ENCODE assay signal across 15 mouse cellular contexts in genomic region chr17:5179004-5179403, GRCm38 (mm10).
DNase-seq lines count a peak whose midpoint lies in the region; ATAC-seq and TF ChIP-seq lines count a peak whose summit lies in the region.
"Had no signal": no experiment of that assay in that cellular context is flagged by ENCODE, and none has a peak within 500 bp of the region (broad histone marks: within the 10 kb centered on the region; RNA-seq: fewer than 3 reads in every experiment).

No protein-coding gene starts in this region.

- no peak for TF ChIP-seq CTCF in layer of hippocampus, adult 2 months (conservative IDR thresholded peaks at IDR 0.05)
- no peak for TF ChIP-seq CTCF in bone marrow, adult 2 months (IDR thresholded peaks at IDR 0.05; ENCODE audit: control insufficient read depth, insufficient read depth, low read length)

- 62% methylated on average over 7 of the region's 7 CpGs for WGBS in hindbrain, embryonic 13.5 days
- WGBS in hindbrain, embryonic 11.5 days: 70% methylated on average over 7 of the region's 7 CpGs
- 61% methylated on average over 7 of the region's 7 CpGs for WGBS in bone marrow, adult 2 months
- WGBS in forebrain, embryonic 13.5 days: 78% methylated on average over 7 of the region's 7 CpGs

- H3K4me3 ChIP-seq in hindbrain, embryonic 13.5 days: no peak overlapping the region
- no peak overlapping the region for H3K4me3 ChIP-seq in hindbrain, embryonic 11.5 days (ENCODE audit: low read depth, low read length)
- no peak overlapping the region for H3K4me3 ChIP-seq in layer of hippocampus, adult 2 months
- H3K4me3 ChIP-seq in bone marrow, adult 2 months (replicated peaks; ENCODE audit: control insufficient read depth, low read depth, low read length): no peak overlapping the region
- H3K4me3 ChIP-seq in forebrain, embryonic 13.5 days: no peak overlapping the region
- H3K4me3 ChIP-seq: forebrain, embryonic 12.5 days; neural tube, embryonic 12.5 days had no signal

- DNase-seq in heart, adult 11 months: peak; percentile 82
- no peak for DNase-seq in heart, adult 9 months (ENCODE audit: low spot score in 2 of 2)
- DNase-seq in hindbrain, embryonic 11.5 days (ENCODE audit: low spot score): no peak
- no peak for DNase-seq in layer of hippocampus, adult 2 months (ENCODE audit: low spot score in 2 of 2)
- no peak for DNase-seq in layer of hippocampus, postnatal 14 days (ENCODE audit: low spot score in 2 of 2)
- DNase-seq: cerebellum, postnatal 10 days; embryo, embryonic 11 days; layer of hippocampus, adult 9-11 months; right cerebral cortex, postnatal 4 days had no signal

- no peaks in the 10 kb centered on the region for H3K27me3 ChIP-seq in hindbrain, embryonic 13.5 days
- H3K27me3 ChIP-seq in hindbrain, embryonic 11.5 days (ENCODE audit: control insufficient read depth, insufficient read depth, low read length): no peaks in the 10 kb centered on the region
- H3K27me3 ChIP-seq in forebrain, embryonic 13.5 days: no peaks in the 10 kb centered on the region
- H3K27me3 ChIP-seq: forebrain, embryonic 12.5 days; neural tube, embryonic 12.5 days had no signal

- no peak overlapping the region for H3K4me2 ChIP-seq in hindbrain, embryonic 13.5 days
- H3K4me2 ChIP-seq in hindbrain, embryonic 11.5 days (replicated peaks; ENCODE audit: low read depth, low read length): no peak overlapping the region
- H3K4me2 ChIP-seq in forebrain, embryonic 13.5 days: no peak overlapping the region
- H3K4me2 ChIP-seq: forebrain, embryonic 12.5 days; neural tube, embryonic 12.5 days had no signal

- peak overlapping the region; percentile 35 for H3K27ac ChIP-seq in hindbrain, embryonic 13.5 days
- no peak overlapping the region for H3K27ac ChIP-seq in hindbrain, embryonic 11.5 days (ENCODE audit: low read depth, low read length)
- H3K27ac ChIP-seq in layer of hippocampus, adult 2 months: peak overlapping the region; percentile 48; the same call in 1 of the 2 replicates
- H3K27ac ChIP-seq in bone marrow, adult 2 months (ENCODE audit: control insufficient read depth, insufficient read depth, low read depth, low read length, poor library complexity): peak overlapping the region; percentile 10; the same call in 1 of the 2 replicates
- H3K27ac ChIP-seq in forebrain, embryonic 13.5 days: no peak overlapping the region
- H3K27ac ChIP-seq: forebrain, embryonic 12.5 days; neural tube, embryonic 12.5 days had no signal

- no peak overlapping the region for H3K9ac ChIP-seq in hindbrain, embryonic 13.5 days
- H3K9ac ChIP-seq in hindbrain, embryonic 11.5 days (ENCODE audit: low read depth, low read length): no peak overlapping the region
- H3K9ac ChIP-seq in forebrain, embryonic 13.5 days: no peak overlapping the region
- H3K9ac ChIP-seq: forebrain, embryonic 12.5 days; neural tube, embryonic 12.5 days had no signal

- TF ChIP-seq POLR2A in bone marrow, adult 2 months (IDR thresholded peaks at IDR 0.05; ENCODE audit: borderline replicate concordance, control insufficient read depth, low read depth, low read length): no peak

- no peaks in the 10 kb centered on the region for H3K9me3 ChIP-seq in hindbrain, embryonic 13.5 days
- H3K9me3 ChIP-seq in hindbrain, embryonic 11.5 days (ENCODE audit: control insufficient read depth, low read length): no peaks in the 10 kb centered on the region
- H3K9me3 ChIP-seq in forebrain, embryonic 13.5 days (replicated peaks): no peaks in the 10 kb centered on the region
- H3K9me3 ChIP-seq: forebrain, embryonic 12.5 days; neural tube, embryonic 12.5 days had no signal

- ATAC-seq in hindbrain, embryonic 13.5 days (ENCODE audit: low FRiP score): no peak
- no peak for ATAC-seq in hindbrain, embryonic 11.5 days (ENCODE audit: low FRiP score)
- no peak for ATAC-seq in forebrain, embryonic 13.5 days
- ATAC-seq: activated CD4-positive, CD25-positive, alpha-beta regulatory T cell, adult 4 months had no signal

- no peaks in the 10 kb centered on the region for H3K36me3 ChIP-seq in hindbrain, embryonic 13.5 days
- no peaks in the 10 kb centered on the region for H3K36me3 ChIP-seq in hindbrain, embryonic 11.5 days (ENCODE audit: control insufficient read depth, insufficient read depth, low read length)
- H3K36me3 ChIP-seq in forebrain, embryonic 13.5 days (ENCODE audit: poor library complexity, severe bottlenecking): no peaks in the 10 kb centered on the region
- H3K36me3 ChIP-seq: forebrain, embryonic 12.5 days; neural tube, embryonic 12.5 days had no signal

- H3K4me1 ChIP-seq in hindbrain, embryonic 13.5 days (replicated peaks): peaks cover 76% of the 10 kb centered on the region
- no peaks in the 10 kb centered on the region for H3K4me1 ChIP-seq in hindbrain, embryonic 11.5 days (replicated peaks; ENCODE audit: control insufficient read depth, insufficient read depth, low read length)
- H3K4me1 ChIP-seq in bone marrow, adult 2 months (ENCODE audit: control insufficient read depth, insufficient read depth, low read length): peaks cover 1% of the 10 kb centered on the region; the same call in 1 of the 2 replicates
- peaks cover 30% of the 10 kb centered on the region; the same call in 1 of the 2 replicates for H3K4me1 ChIP-seq in forebrain, embryonic 13.5 days

Comparison
In these comparisons a context has a peak if more than half of its experiments do, and no peak if none do; other contexts are left out.
1. H3K27ac ChIP-seq: peak in hindbrain, embryonic 13.5 days (single experiment), layer of hippocampus, adult 2 months (single experiment) and bone marrow, adult 2 months (single experiment); none in hindbrain, embryonic 11.5 days (single experiment) and forebrain, embryonic 13.5 days (single experiment).